Mouse (Mus musculus) T-helper 17 cell (primary cell): ENCODE measurements around the gene B230219D22Rik.

ENCODE experiments used
- in situ Hi-C, 2 experiments: fragments of 300-600 bp; cut with MboI, MseI; formaldehyde crosslinking; loops; 1 replicate in 1 of 2; 2 replicates in 1 of 2; pipeline ENCODE4 v1.15.1; 2025; ENCODE audit warnings: high pct_unique_total_duplicates in 2 of 2

B230219D22Rik gene

GRCm38 (mm10) chr13:55727120-55727838 lies 34.4 kb downstream of the B230219D22Rik start, which contains the start of gene Pcbd2:
Pcbd2 (plus strand) TSS chr13:55727368.
- in situ Hi-C loops, result no loop called here

- in situ Hi-C loops, result no loop called here
Measured at GRCm38 (mm10) chr13:55727839-55728238, 34.9 kb downstream of the B230219D22Rik start.

GRCm38 (mm10) chr13:55730716-55731115 lies 37.8 kb downstream of the B230219D22Rik start:
- in situ Hi-C loops, result no loop called here

DNA sequence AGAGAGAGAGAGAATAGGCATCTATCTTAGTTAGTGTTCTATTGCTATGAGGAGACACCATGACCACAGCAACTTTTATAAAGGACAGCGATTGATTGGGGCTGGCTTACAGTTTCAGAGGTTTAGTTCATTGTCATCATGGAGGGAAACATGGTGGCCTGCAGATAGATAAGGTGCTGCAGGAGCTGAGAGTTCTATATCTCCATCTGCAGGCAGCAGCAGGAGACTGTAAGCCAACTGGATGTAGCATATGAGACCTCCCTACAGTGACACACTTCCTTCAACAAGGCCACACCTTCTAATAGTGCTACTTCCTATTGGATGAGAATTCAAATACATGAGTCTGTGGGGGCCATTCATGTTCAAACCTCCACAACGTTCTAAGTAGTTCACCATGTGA lies 39.2 kb downstream of the B230219D22Rik start:
- in situ Hi-C loops, result no loop called here

DNA sequence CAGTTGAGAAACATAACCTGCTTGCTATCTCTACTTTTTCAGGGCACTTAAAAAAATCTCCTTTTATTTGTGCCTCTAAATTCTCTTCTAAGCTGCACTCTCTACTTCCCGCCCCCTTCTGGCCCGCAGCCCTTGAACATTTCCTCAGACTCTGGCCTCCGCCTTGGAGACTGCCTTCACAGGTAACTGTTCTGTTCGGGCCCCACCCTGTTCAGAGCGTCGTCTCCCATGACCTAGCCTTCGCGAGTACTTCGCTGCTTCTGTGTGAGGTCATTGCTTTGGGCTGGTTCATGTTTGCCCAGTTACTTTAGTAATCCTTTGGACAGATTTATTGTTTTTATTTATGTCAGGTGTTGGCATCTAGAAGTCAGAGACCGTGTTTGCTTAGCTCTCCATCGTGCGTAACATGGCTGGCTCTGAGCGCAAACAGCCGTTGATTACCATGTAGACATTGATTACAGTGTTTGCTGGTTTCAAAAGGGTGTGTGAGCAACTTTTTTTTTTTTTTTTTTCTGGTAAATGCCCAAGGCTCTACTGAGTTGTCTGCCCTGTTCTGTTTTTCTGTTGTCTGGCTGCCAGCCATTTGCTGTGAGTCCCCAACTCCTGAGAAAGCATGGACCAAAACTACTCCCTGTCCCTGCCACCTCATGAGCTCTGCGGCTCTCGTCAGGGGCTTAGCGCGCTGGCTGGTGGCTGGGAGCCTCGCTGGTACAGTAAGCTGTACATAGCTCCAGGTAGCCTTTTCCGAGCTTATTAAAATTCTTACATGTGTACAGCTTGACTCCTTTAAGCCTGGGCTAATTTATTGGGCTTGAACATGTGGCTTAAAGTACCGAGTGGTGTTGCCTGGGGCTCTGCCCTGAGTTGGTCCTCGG lies 40.9 kb downstream of the B230219D22Rik start:
- in situ Hi-C loops, result no loop called here

DNA sequence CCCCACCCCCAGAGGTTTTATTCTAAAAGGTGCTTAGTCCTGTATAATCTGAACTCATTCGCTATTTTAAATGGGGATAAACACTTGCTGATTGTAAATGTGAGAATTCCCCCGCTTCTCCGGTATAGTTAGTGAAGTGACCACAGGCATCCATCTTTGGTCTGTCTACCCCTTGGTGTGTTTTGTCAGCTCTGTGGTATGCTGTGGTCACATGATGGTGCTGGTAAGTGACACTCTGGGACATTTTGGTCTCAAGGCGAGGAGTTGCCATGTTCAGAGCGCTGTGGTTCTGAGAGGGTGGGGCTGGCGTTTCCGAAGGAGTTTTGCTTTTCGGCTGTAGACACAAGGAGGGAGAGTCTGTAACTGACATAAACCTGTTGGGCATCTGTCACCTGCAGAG lies 45.0 kb downstream of the B230219D22Rik start:
- in situ Hi-C loops, result no loop called here

DNA sequence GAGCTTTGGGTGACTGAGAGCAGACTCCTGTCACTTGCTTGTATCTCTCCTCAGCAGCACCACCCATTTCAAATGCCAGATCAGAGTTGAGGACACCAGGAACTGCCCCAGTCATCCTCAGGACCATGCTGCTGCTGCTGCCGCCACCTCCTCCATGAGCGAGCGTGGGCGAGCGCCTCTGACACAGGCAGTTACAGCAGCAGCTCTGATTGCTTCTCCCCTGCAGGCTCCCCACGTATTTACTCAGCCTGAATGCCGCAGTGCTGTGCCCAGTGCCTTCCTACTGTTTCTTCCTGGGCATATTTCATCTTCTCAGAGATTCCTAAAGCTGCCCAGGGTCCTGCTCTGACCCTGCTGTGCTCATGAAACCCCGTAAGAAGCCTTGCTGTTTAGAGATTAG lies 49.4 kb downstream of the B230219D22Rik start:
- in situ Hi-C loops, result loop anchor here (5.0 to 10.0 kb wide), 2 partner anchors 330 to 748 kb away; no protein-coding TSS in a partner anchor
